In genomic region chr1:151756425-151756728, GRCm38 (mm10) we compare ENCODE assay signal across 8 mouse cellular contexts. TPM values are rescaled to one million over a fixed set of nuclear protein-coding genes. Genes with fewer than 3 reads are reported as not detected.
A peak's percentile ranks its signal among the peaks of the same experiment; 100 is the strongest.
DNase-seq lines count a peak whose midpoint lies in the region; ATAC-seq and TF ChIP-seq lines count a peak whose summit lies in the region.

No protein-coding gene starts in this region.

- ATAC-seq in erythroblast, adult 5-6 weeks (replicated peaks; ENCODE audit: low FRiP score, poor library complexity, severe bottlenecking) = no peak
- ATAC-seq in liver, embryonic 11.5 days (replicated peaks; ENCODE audit: low FRiP score) = no peak
- ATAC-seq in stomach, embryonic 16.5 days (ENCODE audit: insufficient read depth, low FRiP score) = no peak

- no peaks in the 10 kb centered on the region for H3K9me3 ChIP-seq in erythroblast, embryonic 14.5 days (ENCODE audit: control insufficient read depth, low read length)
- no peaks in the 10 kb centered on the region for H3K9me3 ChIP-seq in liver, embryonic 11.5 days (ENCODE audit: control insufficient read depth, low read length)
- H3K9me3 ChIP-seq in stomach, embryonic 16.5 days (replicated peaks; ENCODE audit: control insufficient read depth, low read length) = no peaks in the 10 kb centered on the region

- WGBS in liver, embryonic 11.5 days = 26% methylated on average over 1 of the region's 1 CpGs
- WGBS in stomach, embryonic 16.5 days = 27% methylated on average over 1 of the region's 1 CpGs

- H3K4me3 ChIP-seq in erythroblast, embryonic 14.5 days (replicated peaks) = peak overlapping the region; percentile 99
- peak overlapping the region; percentile 99 for H3K4me3 ChIP-seq in testis, adult 2 months (ENCODE audit: control insufficient read depth, low read depth, low read length)
- peak overlapping the region; percentile 94 for H3K4me3 ChIP-seq in liver, embryonic 11.5 days (ENCODE audit: low read depth, low read length)
- peak overlapping the region; percentile 97 for H3K4me3 ChIP-seq in stomach, embryonic 16.5 days (replicated peaks; ENCODE audit: low read length)

- TF ChIP-seq CTCF in testis, adult 2 months (IDR thresholded peaks at IDR 0.05; ENCODE audit: control insufficient read depth, insufficient read depth, insufficient replicate concordance, low read depth, low read length) = no peak

- no peak for TF ChIP-seq POLR2A in testis, adult 2 months (IDR thresholded peaks at IDR 0.05; ENCODE audit: control insufficient read depth, low read depth, low read length)

- H3K9ac ChIP-seq in liver, embryonic 11.5 days (ENCODE audit: low read depth, low read length) = no peak overlapping the region
- peak overlapping the region; percentile 94 for H3K9ac ChIP-seq in stomach, embryonic 16.5 days (ENCODE audit: low read length)

- no peak for DNase-seq in testis, postnatal 14 days (ENCODE audit: low spot score)
- no peak for DNase-seq in liver, embryonic 11.5 days (ENCODE audit: low spot score)
- DNase-seq in left cerebral cortex, adult 9 months (ENCODE audit: low spot score in 2 of 2) = no peak
- no peak for DNase-seq in adrenal gland, postnatal 36 days

- peak overlapping the region; percentile 94 for H3K4me2 ChIP-seq in liver, embryonic 11.5 days
- H3K4me2 ChIP-seq in stomach, embryonic 16.5 days (ENCODE audit: low read depth, low read length) = peak overlapping the region; percentile 98

- H3K4me1 ChIP-seq in erythroblast, embryonic 14.5 days (ENCODE audit: control insufficient read depth) = peaks cover 43% of the 10 kb centered on the region
- no peaks in the 10 kb centered on the region; the same call in 1 of the 2 replicates for H3K4me1 ChIP-seq in testis, adult 2 months (ENCODE audit: control insufficient read depth, insufficient read depth, low read length)
- peaks cover 24% of the 10 kb centered on the region for H3K4me1 ChIP-seq in liver, embryonic 11.5 days (replicated peaks; ENCODE audit: control insufficient read depth, insufficient read depth, low read length)
- peaks cover 13% of the 10 kb centered on the region for H3K4me1 ChIP-seq in stomach, embryonic 16.5 days (ENCODE audit: control insufficient read depth, insufficient read depth, low read length)

- H3K36me3 ChIP-seq in erythroblast, embryonic 14.5 days (ENCODE audit: control insufficient read depth) = peaks cover 13% of the 10 kb centered on the region
- no peaks in the 10 kb centered on the region; the same call in 1 of the 2 replicates for H3K36me3 ChIP-seq in testis, adult 2 months (ENCODE audit: control insufficient read depth, insufficient read depth, low read length)
- 0 out of 2 replicates have a peak, but pooled peaks cover 2% of the 10 kb centered on the region for H3K36me3 ChIP-seq in liver, embryonic 11.5 days (ENCODE audit: control insufficient read depth, insufficient read depth, low read length)
- H3K36me3 ChIP-seq in stomach, embryonic 16.5 days (ENCODE audit: control insufficient read depth, insufficient read depth, low read length) = 0 out of 2 replicates have a peak, but pooled peaks cover 2% of the 10 kb centered on the region

- H3K27ac ChIP-seq in testis, adult 2 months (ENCODE audit: control insufficient read depth, insufficient read depth, low read depth, low read length) = no peak overlapping the region
- no peak overlapping the region for H3K27ac ChIP-seq in liver, embryonic 11.5 days (ENCODE audit: low read depth, low read length)
- H3K27ac ChIP-seq in stomach, embryonic 16.5 days (ENCODE audit: low read length) = no peak overlapping the region

- H3K27me3 ChIP-seq in erythroblast, embryonic 14.5 days (ENCODE audit: control insufficient read depth) = no peaks in the 10 kb centered on the region
- no peaks in the 10 kb centered on the region for H3K27me3 ChIP-seq in testis, adult 2 months (ENCODE audit: control insufficient read depth, insufficient read depth, low read length)
- no peaks in the 10 kb centered on the region for H3K27me3 ChIP-seq in liver, embryonic 11.5 days (replicated peaks; ENCODE audit: control insufficient read depth, insufficient read depth, low read length)
- no peaks in the 10 kb centered on the region for H3K27me3 ChIP-seq in stomach, embryonic 16.5 days (ENCODE audit: control insufficient read depth, insufficient read depth, low read length)

RNA-seq across cellular contexts. Expression of gene Edem3, which starts 1.2 kb away (rescaled TPM):
- polyA plus RNA-seq in erythroblast, embryonic 14.5 days (2012) = 0.08 and 0.09 TPM in 2 replicates
- 6.1 and 6.9 TPM in 2 replicates for total RNA-seq in erythroblast, adult 5-6 weeks (2015; ENCODE audit: low replicate concordance)
- total RNA-seq in erythroblast, adult 5-6 weeks (2017; ENCODE audit: low replicate concordance) = 15.7 and 16.0 TPM in 2 replicates
- 3.0 and 3.6 TPM in 2 replicates for polyA plus RNA-seq in testis, adult 2 months (2012; rRNA removed)
- 17.5 and 18.6 TPM in 2 replicates for polyA plus RNA-seq in liver, embryonic 11.5 days (2014; fragmentation: Nextera tagmentation; extraction: Ambion mirVana)
- 17.2 and 17.8 TPM in 2 replicates for polyA plus RNA-seq in stomach, embryonic 16.5 days (2015; fragmentation: Nextera tagmentation; extraction: Ambion mirVana)
- total RNA-seq in adrenal gland, postnatal 36 days (2021) = 100 to 1,000 TPM; 120 to 146 TPM
